Mouse (Mus musculus): ENCODE data around the gene Slc9b1. TPM values are rescaled to one million over a fixed set of nuclear protein-coding genes. Genes with fewer than 3 reads are reported as not detected.

The Slc9b1 gene
- total and polyA plus RNA-seq, 3 experiments, result 0.04 to 0.29 TPM; not detected in 1

- no peak overlapping the region for H3K4me3 ChIP-seq
- H3K4me1 ChIP-seq (ENCODE audit: control insufficient read depth, insufficient read depth, low read length), result peaks cover 1% of the 10 kb centered on the region
- H3K79me2 ChIP-seq (replicated peaks; ENCODE audit: control insufficient read depth, insufficient read depth, low read length), result no peaks in the 10 kb centered on the region
- H3K36me3 ChIP-seq (ENCODE audit: control insufficient read depth, insufficient read depth, low read length), result no peaks in the 10 kb centered on the region
- no peak overlapping the region for H3K9ac ChIP-seq (ENCODE audit: low read depth, low read length)
- intact Hi-C loops (cut with DNase I), result loop anchor here (5.0 kb wide), 3 partner anchors 83 to 308 kb away; partner anchors contain the start of genes Bdh2 and Manba
- 0 out of 2 replicates have a peak, but pooled peaks have one; percentile 15 for TF ChIP-seq CTCF (IDR thresholded peaks at IDR 0.05)
- no peak for TF ChIP-seq POLR2A (IDR thresholded peaks at IDR 0.05; ENCODE audit: insufficient read depth, low read depth, low read length)
- DNase-seq, result no peak
- 72% methylated on average over 4 of the region's 4 CpGs for WGBS
- no peaks in the 10 kb centered on the region for H3K27me3 ChIP-seq (ENCODE audit: control insufficient read depth, insufficient read depth, low read length)
- no peak overlapping the region for H3K27ac ChIP-seq
Observed at GRCm38 (mm10) chr3:135404599-135404998, 56.8 kb downstream of the Slc9b1 start.

DNA sequence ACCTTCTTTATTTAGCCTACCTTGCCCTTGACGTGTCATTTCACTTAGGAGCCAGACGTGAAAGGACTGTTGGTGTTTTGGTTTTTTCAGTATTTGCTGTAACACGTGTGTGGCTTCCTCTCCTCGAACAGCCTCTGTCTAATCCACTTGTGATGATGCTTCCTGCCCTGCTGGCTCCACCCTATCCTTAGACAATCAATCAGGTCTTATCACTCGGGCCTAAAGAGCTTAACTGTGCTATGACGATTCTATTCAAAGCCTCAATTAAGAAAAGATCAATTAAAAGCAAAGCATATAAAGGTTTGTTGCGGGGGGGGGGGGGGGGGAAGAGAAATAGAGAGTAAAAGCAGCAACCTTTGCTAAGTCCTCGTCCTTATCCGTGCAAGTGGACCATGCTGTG, 59.5 kb downstream of the Slc9b1 start:
- Histone ChIP-seq H3K36me3 (ENCODE audit: control insufficient read depth, insufficient read depth, low read length) (peaks cover under 1% of the 10 kb centered on the region; the same call in 1 of the 2 replicates), H3K9ac (ENCODE audit: low read depth, low read length) (no peak overlapping the region), H3K4me3 (no peak overlapping the region), H3K4me1 (ENCODE audit: control insufficient read depth, insufficient read depth, low read length) (peaks cover 1% of the 10 kb centered on the region; the same call in 1 of the 2 replicates), H3K27ac (no peak overlapping the region), H3K79me2 (replicated peaks; ENCODE audit: control insufficient read depth, insufficient read depth, low read length) (no peaks in the 10 kb centered on the region), H3K27me3 (ENCODE audit: control insufficient read depth, insufficient read depth, low read length) (no peaks in the 10 kb centered on the region)
- TF ChIP-seq CTCF (IDR thresholded peaks at IDR 0.05), result no peak
- no peak for TF ChIP-seq EP300 (IDR thresholded peaks at IDR 0.05; ENCODE audit: insufficient read depth, low read depth, low read length)
- no peak for TF ChIP-seq POLR2A (IDR thresholded peaks at IDR 0.05; ENCODE audit: insufficient read depth, low read depth, low read length)
- 49% methylated on average over 9 of the region's 9 CpGs for WGBS
- no peak for DNase-seq
- intact Hi-C loops (cut with DNase I), result no loop called here

GRCm38 (mm10) chr3:135409219-135409618, 61.4 kb downstream of the Slc9b1 start:
- DNase-seq, result no peak
- TF ChIP-seq CTCF (IDR thresholded peaks at IDR 0.05) (peak; percentile 46), EP300 (IDR thresholded peaks at IDR 0.05; ENCODE audit: insufficient read depth, low read depth, low read length) (no peak), POLR2A (IDR thresholded peaks at IDR 0.05; ENCODE audit: insufficient read depth, low read depth, low read length) (no peak)
- H3K9ac ChIP-seq (ENCODE audit: low read depth, low read length), result no peak overlapping the region
- H3K36me3 ChIP-seq (ENCODE audit: control insufficient read depth, insufficient read depth, low read length), result peaks cover 9% of the 10 kb centered on the region; the same call in 1 of the 2 replicates
- H3K4me1 ChIP-seq (ENCODE audit: control insufficient read depth, insufficient read depth, low read length), result peaks cover 5% of the 10 kb centered on the region
- 0 out of 2 replicates have a peak, but pooled peaks cover 3% of the 10 kb centered on the region for H3K79me2 ChIP-seq (replicated peaks; ENCODE audit: control insufficient read depth, insufficient read depth, low read length)
- no peaks in the 10 kb centered on the region for H3K27me3 ChIP-seq (ENCODE audit: control insufficient read depth, insufficient read depth, low read length)
- no peak overlapping the region for H3K27ac ChIP-seq
- 99% methylated on average over 5 of the region's 5 CpGs for WGBS
- no peak overlapping the region for H3K4me3 ChIP-seq
- intact Hi-C loops (cut with DNase I), result no loop called here

GRCm38 (mm10) chr3:135411056-135411455, 63.2 kb downstream of the Slc9b1 start:
- intact Hi-C loops (cut with DNase I), result loop anchor here (5.0 kb wide), 1 partner anchor 36 kb away; no protein-coding TSS in a partner anchor
- 73% methylated on average over 12 of the region's 12 CpGs for WGBS
- Histone ChIP-seq H3K4me1 (ENCODE audit: control insufficient read depth, insufficient read depth, low read length) (peaks cover 5% of the 10 kb centered on the region), H3K27ac (peak overlapping the region; percentile 60), H3K36me3 (ENCODE audit: control insufficient read depth, insufficient read depth, low read length) (peaks cover 9% of the 10 kb centered on the region; the same call in 1 of the 2 replicates), H3K9ac (ENCODE audit: low read depth, low read length) (no peak overlapping the region), H3K27me3 (ENCODE audit: control insufficient read depth, insufficient read depth, low read length) (no peaks in the 10 kb centered on the region), H3K79me2 (replicated peaks; ENCODE audit: control insufficient read depth, insufficient read depth, low read length) (peaks cover 3% of the 10 kb centered on the region; the same call in 1 of the 2 replicates), H3K4me3 (no peak overlapping the region)
- TF ChIP-seq EP300 (IDR thresholded peaks at IDR 0.05; ENCODE audit: insufficient read depth, low read depth, low read length) (no peak), CTCF (IDR thresholded peaks at IDR 0.05) (no peak), POLR2A (IDR thresholded peaks at IDR 0.05; ENCODE audit: insufficient read depth, low read depth, low read length) (no peak)
- no peak for DNase-seq

DNA sequence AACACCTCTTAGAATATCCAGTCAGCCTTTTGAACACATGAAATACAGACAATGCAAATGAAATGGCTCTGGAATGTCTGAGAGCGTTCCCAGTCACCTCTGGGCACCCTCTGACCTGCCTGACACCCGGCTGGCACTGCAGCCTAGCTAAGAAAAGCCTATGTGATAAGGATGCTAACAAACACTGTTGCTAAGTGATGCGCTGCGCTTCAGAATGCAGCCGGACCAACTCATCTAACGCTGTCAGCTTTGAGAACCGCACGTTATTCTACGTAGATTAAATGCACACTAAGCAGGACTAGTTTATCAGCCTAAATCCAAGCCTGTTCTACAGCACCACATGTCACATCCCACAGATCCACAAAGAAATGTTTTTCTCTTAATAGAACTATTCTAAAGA, 64.0 kb downstream of the Slc9b1 start:
- peaks cover 6% of the 10 kb centered on the region for H3K4me1 ChIP-seq (ENCODE audit: control insufficient read depth, insufficient read depth, low read length)
- H3K36me3 ChIP-seq (ENCODE audit: control insufficient read depth, insufficient read depth, low read length), result peaks cover 9% of the 10 kb centered on the region; the same call in 1 of the 2 replicates
- no peaks in the 10 kb centered on the region for H3K27me3 ChIP-seq (ENCODE audit: control insufficient read depth, insufficient read depth, low read length)
- WGBS, result 30% methylated on average over 9 of the region's 9 CpGs
- DNase-seq, result peak in 1 of 2 experiments; percentile 72
- peak; percentile 26; the same call in 1 of the 2 replicates for TF ChIP-seq POLR2A (IDR thresholded peaks at IDR 0.05; ENCODE audit: insufficient read depth, low read depth, low read length)
- TF ChIP-seq EP300 (IDR thresholded peaks at IDR 0.05; ENCODE audit: insufficient read depth, low read depth, low read length), result 0 out of 2 replicates have a peak, but pooled peaks have one; percentile 57
- TF ChIP-seq CTCF (IDR thresholded peaks at IDR 0.05), result no peak
- H3K9ac ChIP-seq (ENCODE audit: low read depth, low read length), result no peak overlapping the region
- peak overlapping the region; percentile 60 for H3K27ac ChIP-seq
- intact Hi-C loops (cut with DNase I), result loop anchor here (5.0 kb wide), 1 partner anchor 35 kb away; no protein-coding TSS in a partner anchor
- H3K79me2 ChIP-seq (replicated peaks; ENCODE audit: control insufficient read depth, insufficient read depth, low read length), result peaks cover 6% of the 10 kb centered on the region; the same call in 1 of the 2 replicates
- H3K4me3 ChIP-seq, result 0 out of 2 replicates have a peak overlapping the region, but pooled peaks have one; percentile 17

GRCm38 (mm10) chr3:135417245-135417644, 69.4 kb downstream of the Slc9b1 start:
- no peak for DNase-seq
- no peaks in the 10 kb centered on the region for H3K27me3 ChIP-seq (ENCODE audit: control insufficient read depth, insufficient read depth, low read length)
- H3K4me1 ChIP-seq (ENCODE audit: control insufficient read depth, insufficient read depth, low read length), result peaks cover 10% of the 10 kb centered on the region
- H3K27ac ChIP-seq, result no peak overlapping the region
- 82% methylated on average over 3 of the region's 3 CpGs for WGBS
- peaks cover 12% of the 10 kb centered on the region for H3K79me2 ChIP-seq (replicated peaks; ENCODE audit: control insufficient read depth, insufficient read depth, low read length)
- H3K9ac ChIP-seq (ENCODE audit: low read depth, low read length), result no peak overlapping the region
- peaks cover 17% of the 10 kb centered on the region for H3K36me3 ChIP-seq (ENCODE audit: control insufficient read depth, insufficient read depth, low read length)
- H3K4me3 ChIP-seq, result no peak overlapping the region
- no peak for TF ChIP-seq EP300 (IDR thresholded peaks at IDR 0.05; ENCODE audit: insufficient read depth, low read depth, low read length)
- TF ChIP-seq POLR2A (IDR thresholded peaks at IDR 0.05; ENCODE audit: insufficient read depth, low read depth, low read length), result no peak
- TF ChIP-seq CTCF (IDR thresholded peaks at IDR 0.05), result no peak
- intact Hi-C loops (cut with DNase I), result no loop called here
